In the genomic region with DNA sequence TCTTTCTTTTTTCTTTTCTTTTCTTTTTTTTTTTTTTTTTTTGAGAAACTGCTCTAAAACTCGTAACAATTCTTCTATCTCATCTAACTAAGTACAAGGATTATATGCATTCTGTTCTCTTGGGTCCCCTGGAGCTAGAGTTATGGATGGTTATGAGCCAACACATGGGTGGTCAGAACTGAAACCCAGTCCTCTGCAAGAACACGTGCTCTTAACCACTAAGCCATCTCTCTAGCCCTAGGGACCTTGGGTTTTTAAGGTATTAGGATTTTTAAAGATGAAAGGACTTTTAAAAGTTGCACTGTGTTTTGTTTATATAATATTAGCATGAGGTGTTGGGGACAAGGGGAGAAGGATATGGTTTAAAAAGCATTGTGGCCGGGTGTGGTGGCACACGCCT, we compare ENCODE assay signal across 16 mouse cellular contexts.
"Had no signal": no experiment of that assay in that cellular context is flagged by ENCODE, and none has a peak within 500 bp of the region (broad histone marks: within the 10 kb centered on the region; RNA-seq: fewer than 3 reads in every experiment).

No protein-coding gene starts in this region.

- H3K4me2 ChIP-seq: neural tube, embryonic 13.5 days; neural tube, embryonic 15.5 days; stomach, embryonic 15.5 days had no signal

- DNase-seq: retina, postnatal 1 day; right cerebral cortex, adult 18-20 months; right cerebral cortex, postnatal 14 days; right cerebral cortex, postnatal 25 days; right cerebral cortex, postnatal 4 days; spleen, adult 18-20 months; thymus, adult 18-20 months; thymus, adult 2 months; thymus, postnatal 14 days; thymus, postnatal 25 days; thymus, postnatal 36 days; thymus, postnatal 4 days had no signal

- H3K9me3 ChIP-seq: neural tube, embryonic 13.5 days; neural tube, embryonic 15.5 days; stomach, embryonic 15.5 days had no signal

- H3K27ac ChIP-seq: neural tube, embryonic 13.5 days; neural tube, embryonic 15.5 days; stomach, embryonic 15.5 days; stomach, postnatal 0 days had no signal

- H3K9ac ChIP-seq: neural tube, embryonic 13.5 days; neural tube, embryonic 15.5 days; stomach, embryonic 15.5 days had no signal

- H3K4me3 ChIP-seq: neural tube, embryonic 13.5 days; neural tube, embryonic 15.5 days; stomach, embryonic 15.5 days had no signal

- H3K36me3 ChIP-seq: neural tube, embryonic 13.5 days; neural tube, embryonic 15.5 days; stomach, embryonic 15.5 days had no signal
